Mouse (Mus musculus): ENCODE data around the gene Ugt1a1.

GRCm38 (mm10) chr1:88223591-88223990 is 11.8 kb downstream of the Ugt1a1 start:
- no peak for TF ChIP-seq ZMIZ1 (IDR thresholded peaks at IDR 0.05; ENCODE audit: low read depth, low read length)
- no peak for TF ChIP-seq POLR2A (IDR thresholded peaks at IDR 0.05; ENCODE audit: low read depth, low read length)
- TF ChIP-seq CTCF (conservative IDR thresholded peaks at IDR 0.05 in 1 of 2, IDR thresholded peaks at IDR 0.05 in 1 of 2; ENCODE audit: low read depth in 2 of 2, low read length in 2 of 2), result no peak
- no peak for TF ChIP-seq MAX (IDR thresholded peaks at IDR 0.05; ENCODE audit: low read length)
- no peak for TF ChIP-seq E2F4 (IDR thresholded peaks at IDR 0.05; ENCODE audit: insufficient replicate concordance, low read depth, low read length)
- TF ChIP-seq EP300 (IDR thresholded peaks at IDR 0.05; ENCODE audit: low read length), result no peak
- no peak for TF ChIP-seq JUN (IDR thresholded peaks at IDR 0.05; ENCODE audit: insufficient read depth, low read depth, low read length)
- TF ChIP-seq POLR2AphosphoS2 (IDR thresholded peaks at IDR 0.05; ENCODE audit: low read depth, low read length), result no peak
- no peak for TF ChIP-seq SIN3A (IDR thresholded peaks at IDR 0.05; ENCODE audit: low read length)

Measured in CH12.LX (cell line).